Mouse (Mus musculus) 416B (cell line): ENCODE results near the gene Wdr83.
"Not testable (repeated sequence)": the region's sequence is repeated elsewhere in the genome, so short reads cannot be mapped to it uniquely, and the experiment has no call there.

ENCODE experiments used
- DNase-seq: peaks from one replicate; pipeline ENCODE4 v3.0.0; 2011; ENCODE audit warnings: low read depth

The Wdr83 gene

GRCm38 (mm10) chr8:85081216-85081555 lies at the start of gene Wdr83:
Gene Wdr83, minus strand, starts transcription at chr8:85081306.
- peak; percentile 94 for DNase-seq

GRCm38 (mm10) chr8:85123691-85124090 lies 42.6 kb upstream of the Wdr83 start:
- DNase-seq: no peak

DNA sequence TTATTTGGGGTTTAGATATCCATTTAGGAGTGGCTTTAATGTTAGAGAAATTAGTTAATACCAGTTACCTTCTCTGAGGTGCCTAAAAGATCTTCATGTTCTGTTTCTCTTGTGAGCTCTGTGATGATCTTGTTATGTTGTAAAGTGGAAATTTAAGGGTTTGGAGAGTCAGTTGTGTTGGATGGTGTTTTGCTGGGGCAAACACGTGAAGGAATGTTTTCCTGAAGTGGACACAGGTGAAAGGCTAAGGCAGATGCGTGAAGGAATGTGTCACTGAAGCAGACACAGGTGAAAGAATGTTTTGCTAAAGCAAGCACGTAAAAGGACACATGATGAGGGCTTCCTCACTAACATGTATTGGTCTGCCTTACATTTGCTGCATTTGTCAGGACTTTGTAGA lies 41.9 kb upstream of the Wdr83 start, which contains the start of gene Zfp791:
Gene Zfp791, minus strand, starts transcription at position 101 of the 400 bp plus-strand sequence.
- DNase-seq: no peak

DNA sequence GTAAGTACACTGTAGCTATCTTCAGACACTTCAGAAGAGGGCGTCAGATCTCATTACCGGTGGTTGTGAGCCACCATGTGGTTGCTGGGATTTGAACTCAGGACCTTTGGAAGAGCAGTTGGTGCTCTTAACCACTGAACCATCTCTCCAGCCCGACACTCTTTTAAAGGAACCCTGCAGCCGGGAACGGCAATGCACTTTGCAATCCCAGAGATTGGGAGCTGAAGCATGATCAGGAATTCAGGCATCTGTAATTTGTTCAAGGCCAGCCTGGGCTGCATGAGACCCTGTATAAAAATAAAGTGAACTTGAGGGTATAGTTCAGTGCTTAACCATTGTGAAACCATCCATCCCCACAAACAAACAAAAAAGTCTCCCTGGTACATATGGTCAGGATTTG lies 39.1 kb upstream of the Wdr83 start:
- not testable (repeated sequence) for DNase-seq

GRCm38 (mm10) chr8:85119052-85119981 lies 38.2 kb upstream of the Wdr83 start:
- DNase-seq: no peak

- no peak for DNase-seq
These were observed 35.9 kb upstream of the Wdr83 start for GRCm38 (mm10) chr8:85116984-85117383.

DNA sequence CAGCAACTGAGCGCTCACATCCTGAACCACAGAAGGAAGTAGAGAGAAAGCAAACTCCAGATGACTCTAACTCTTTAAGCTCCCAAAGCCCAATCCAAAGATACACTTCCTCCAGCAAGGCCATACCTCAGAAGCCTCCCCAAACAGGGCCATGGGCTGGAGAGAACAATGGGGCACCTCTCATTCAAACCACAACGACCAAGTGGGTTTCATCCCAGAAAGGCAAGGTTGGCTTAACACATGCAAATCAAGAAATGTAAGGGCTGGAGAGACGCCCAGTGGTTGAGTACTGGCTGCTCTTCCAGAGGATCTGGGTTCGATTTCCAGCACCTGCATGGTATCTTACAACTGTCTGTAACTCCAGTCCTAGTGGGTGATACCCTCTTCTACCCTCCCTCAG lies 34.4 kb upstream of the Wdr83 start:
- DNase-seq: no peak

- DNase-seq: no peak
These were observed 32.1 kb upstream of the Wdr83 start for GRCm38 (mm10) chr8:85113241-85113640.

DNA sequence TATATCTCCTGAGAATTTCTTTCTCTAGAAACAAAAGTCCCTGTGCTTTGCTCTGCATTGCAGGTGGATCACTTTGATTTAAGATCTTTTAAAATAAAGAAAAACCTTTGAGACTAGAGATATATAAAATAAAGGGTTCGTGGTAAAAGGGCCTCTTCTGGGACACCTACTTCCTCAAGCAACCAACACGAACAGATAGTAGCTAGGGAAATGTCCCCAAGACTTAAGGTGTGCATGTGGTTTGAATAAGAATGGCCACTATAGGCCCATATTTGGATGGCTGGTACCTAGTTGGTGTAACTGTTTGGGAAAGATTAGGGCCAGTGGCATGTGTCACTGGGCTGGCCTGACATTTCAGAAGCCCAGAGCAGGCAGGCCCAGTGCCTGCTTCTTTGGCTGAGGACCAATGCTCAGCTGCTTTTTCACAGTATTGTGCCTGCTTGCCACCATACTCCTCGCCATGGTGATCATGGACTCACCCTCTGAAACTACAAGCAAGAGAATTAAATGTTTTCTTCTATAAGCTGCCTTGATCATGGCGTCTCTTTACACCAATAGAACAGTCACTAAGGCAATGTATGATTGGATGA lies 19.1 kb upstream of the Wdr83 start:
- DNase-seq: no peak

GRCm38 (mm10) chr8:85096850-85097249 lies 15.7 kb upstream of the Wdr83 start:
- DNase-seq: no peak

DNA sequence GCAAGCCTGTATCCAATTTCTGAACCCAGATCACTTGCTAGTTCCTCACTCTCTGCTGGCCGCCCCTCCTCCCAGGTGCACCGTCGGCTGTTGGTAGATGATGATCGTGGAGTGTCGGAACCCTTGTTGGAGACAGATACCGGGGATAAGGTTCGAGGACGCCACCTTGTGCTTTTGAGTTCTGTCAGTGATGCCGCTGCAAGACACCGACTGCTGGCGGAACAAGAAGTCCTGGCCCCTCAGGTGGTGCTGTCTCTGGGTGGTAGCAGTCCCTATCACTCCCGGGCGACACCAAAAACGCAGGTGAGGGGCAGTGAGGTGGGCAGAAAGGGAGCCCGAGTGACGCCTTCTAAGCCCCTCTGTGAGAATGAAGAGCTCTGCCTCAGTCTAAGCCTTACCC lies 15.1 kb upstream of the Wdr83 start:
- DNase-seq: no peak

- DNase-seq: no peak
These were observed 14.5 kb upstream of the Wdr83 start for GRCm38 (mm10) chr8:85095566-85095965.

- no peak for DNase-seq
These were observed 13.9 kb upstream of the Wdr83 start for GRCm38 (mm10) chr8:85095051-85095450.

DNA sequence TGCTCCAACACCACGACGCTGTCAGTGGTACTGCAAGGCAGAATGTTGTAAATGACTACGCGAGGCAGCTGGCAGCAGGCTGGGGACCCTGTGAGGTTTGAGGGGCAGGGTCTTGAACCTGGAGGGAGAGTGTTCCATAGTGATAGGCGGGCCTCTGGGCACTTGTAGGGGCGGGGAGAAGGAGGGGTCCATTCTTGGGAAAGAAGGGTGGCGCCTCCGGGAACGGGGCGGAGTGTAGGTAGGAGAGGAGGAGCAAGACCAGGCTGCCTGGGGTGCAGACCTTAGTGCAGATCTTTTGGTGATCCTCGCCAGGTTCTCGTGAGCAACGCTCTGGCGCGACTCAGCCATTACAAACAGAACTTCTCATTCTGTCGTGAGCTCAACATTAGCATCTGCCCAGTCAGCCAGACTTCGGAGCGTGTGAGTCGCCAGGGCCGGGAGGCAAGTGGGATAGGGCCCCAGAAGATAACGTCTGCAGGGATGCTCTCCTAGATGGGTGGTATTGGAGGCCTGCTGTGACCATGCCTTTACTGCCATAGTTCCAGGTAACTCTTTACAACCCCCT lies 10.5 kb upstream of the Wdr83 start:
- DNase-seq: no peak

GRCm38 (mm10) chr8:85090856-85091255 lies 9.8 kb upstream of the Wdr83 start:
- no peak for DNase-seq

GRCm38 (mm10) chr8:85088771-85089170 lies 7.7 kb upstream of the Wdr83 start:
- no peak for DNase-seq

DNA sequence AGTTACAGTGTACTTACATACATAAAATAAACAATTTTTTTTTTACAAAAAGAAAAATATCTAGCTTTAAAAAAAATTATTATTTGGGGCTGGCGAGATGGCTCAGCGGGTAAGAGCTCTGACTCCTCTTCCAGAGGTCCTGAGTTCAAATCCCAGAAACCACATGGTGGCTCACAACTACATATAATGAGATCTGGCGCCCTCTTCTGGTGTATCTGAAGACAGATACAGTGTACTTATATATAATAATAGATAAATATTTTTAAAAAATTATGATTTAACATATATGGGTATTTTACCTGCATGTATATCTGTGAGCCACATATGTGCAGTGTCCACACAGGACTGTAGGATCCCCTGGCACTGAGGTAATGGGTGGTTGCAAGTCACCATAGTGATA lies 5.1 kb upstream of the Wdr83 start:
- peak; percentile 46 for DNase-seq

DNA sequence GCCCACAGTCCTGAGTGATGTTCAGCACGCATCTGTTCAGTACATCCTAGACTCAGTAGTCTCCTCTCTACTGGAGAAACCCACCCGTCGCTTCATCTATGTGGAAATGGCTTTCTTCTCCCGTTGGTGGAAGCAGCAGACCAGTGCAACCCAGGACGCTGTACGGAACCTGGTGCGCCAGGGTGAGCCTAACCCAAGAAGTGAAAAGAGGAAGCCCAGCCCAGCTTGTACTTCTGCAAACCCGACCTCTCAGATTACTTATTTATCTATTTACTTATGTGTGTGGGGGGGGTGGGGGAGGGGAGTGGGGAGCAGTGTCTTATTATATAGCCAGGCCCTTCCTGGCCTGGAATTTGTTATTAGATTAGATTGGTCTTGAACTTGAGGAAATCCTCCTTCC lies 3.5 kb upstream of the Wdr83 start:
- DNase-seq: peak; percentile 66

DNA sequence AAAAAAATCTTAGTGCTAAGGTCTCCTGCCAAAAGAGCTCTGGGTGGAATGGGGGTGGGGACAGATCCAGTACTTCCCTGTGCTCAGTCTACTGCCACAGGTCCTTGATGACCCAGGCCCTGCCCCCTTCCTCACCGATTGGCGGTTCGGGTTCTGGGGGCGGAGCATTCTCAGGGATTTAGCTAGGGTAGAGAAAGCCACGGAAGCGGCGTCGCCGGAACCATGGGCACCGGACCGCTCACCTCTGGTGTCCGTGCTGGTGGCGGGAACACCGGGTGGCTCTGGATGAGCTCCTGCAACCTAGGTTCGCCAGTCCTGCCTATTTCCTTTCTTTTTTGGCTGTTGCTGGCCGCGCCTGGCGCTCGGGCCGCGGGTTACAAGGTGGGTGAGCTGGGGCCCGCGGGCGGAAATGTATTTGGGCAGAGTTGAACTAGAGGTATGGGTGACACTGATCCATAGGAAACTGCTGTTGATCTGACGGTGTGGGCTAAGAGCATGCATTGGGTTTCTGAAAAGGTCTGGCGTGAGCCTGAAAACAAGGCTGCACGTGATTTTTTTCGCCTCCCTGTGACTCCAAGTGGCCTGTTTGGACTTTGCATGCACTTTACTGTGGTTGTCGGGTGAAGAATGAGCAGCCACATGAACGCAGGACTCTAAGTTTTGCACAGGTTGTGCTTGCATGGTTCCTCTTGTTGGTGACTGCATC lies 2.2 kb upstream of the Wdr83 start, which contains the start of gene Man2b1:
Gene Man2b1, plus strand, starts transcription at position 163 of the 706 bp plus-strand sequence.
- DNase-seq: peak; percentile 94

GRCm38 (mm10) chr8:85082169-85082568 lies 1.1 kb upstream of the Wdr83 start:
- DNase-seq: peak; percentile 79

GRCm38 (mm10) chr8:85080532-85081215 lies 432 bp downstream of the Wdr83 start, which contains the start of gene Wdr83os:
Gene Wdr83os, plus strand, starts transcription at chr8:85080740.
- DNase-seq: peak; percentile 91

- no peak for DNase-seq
These were observed 933 bp downstream of the Wdr83 start for GRCm38 (mm10) chr8:85080214-85080531.
